Mouse (Mus musculus) adrenal gland, postnatal 4 days (tissue): ENCODE results near the gene Akr1cl. TPM values are rescaled to one million over a fixed set of nuclear protein-coding genes. Genes with fewer than 3 reads are reported as not detected.

Experiments
- DNase-seq, 2 experiments: peaks; one replicate each; pipeline ENCODE4 v3.0.0; 2021 to 2022; ENCODE audit warnings: low spot score in 2 of 2, mixed read lengths in 2 of 2
- total RNA-seq, 2 experiments: library from RNA; stranded (reverse); gene quantifications; 2 replicates each; pipeline ENCODE4 v1.2.3; 2021

The Akr1cl gene
- total RNA-seq, 2 experiments from 2014 or later, result 902 to 972 TPM

- no peak for DNase-seq
These were observed 28.0 kb downstream of the Akr1cl start for GRCm38 (mm10) chr1:65004526-65004925.

- DNase-seq, result no peak
These were observed 39.4 kb downstream of the Akr1cl start for GRCm38 (mm10) chr1:64993206-64993605.

GRCm38 (mm10) chr1:64988176-64988575 lies 44.4 kb downstream of the Akr1cl start:
- no peak for DNase-seq

- DNase-seq, result peak in 1 of 2 experiments; percentile 28
These were observed 46.4 kb downstream of the Akr1cl start for GRCm38 (mm10) chr1:64986120-64986519.

- no peak for DNase-seq
These were observed 49.3 kb downstream of the Akr1cl start for GRCm38 (mm10) chr1:64983247-64983646.

GRCm38 (mm10) chr1:64978321-64978799 lies 54.2 kb downstream of the Akr1cl start:
- DNase-seq, result no peak

- no peak for DNase-seq
These were observed 57.2 kb downstream of the Akr1cl start for GRCm38 (mm10) chr1:64975346-64975745.

GRCm38 (mm10) chr1:64970685-64971084 lies 61.9 kb downstream of the Akr1cl start:
- no peak for DNase-seq

Other genes with a start within 250 kb of the Akr1cl start
- 10 to 100 TPM; 27.0 to 29.2 TPM for gene Plekhm3, start 75.9 kb downstream of the Akr1cl start, total RNA-seq
- under 1 TPM in 1 of 2 experiments, not detected in 1; 0.50 TPM for gene Cryge, start 18.4 kb upstream of the Akr1cl start, total RNA-seq
- not detected for gene Crygd, start 30.7 kb upstream of the Akr1cl start, total RNA-seq
- not detected for gene Crygc, start 40.9 kb upstream of the Akr1cl start, total RNA-seq
- gene Crygb, start 49.5 kb upstream of the Akr1cl start, total RNA-seq, result not detected
- not detected for gene Cryga, start 70.6 kb upstream of the Akr1cl start, total RNA-seq
- not detected for gene Gm28845, start 86.8 kb upstream of the Akr1cl start, total RNA-seq
- 1 to 10 TPM in 1 of 2 experiments, not detected in 1; 1.2 TPM for gene D630023F18Rik, start 90.5 kb upstream of the Akr1cl start, total RNA-seq
- 100 to 1,000 TPM; 373 to 385 TPM for gene Idh1, start 153.7 kb upstream of the Akr1cl start, total RNA-seq
- gene Pikfyve, start 153.9 kb upstream of the Akr1cl start, total RNA-seq, result 10 to 100 TPM; 34.6 to 36.0 TPM
- gene Pth2r, start 249.3 kb upstream of the Akr1cl start, total RNA-seq, result not detected